Mouse (Mus musculus): ENCODE data around the gene Gm21987. TPM values are rescaled to one million over a fixed set of nuclear protein-coding genes. Genes with fewer than 3 reads are reported as not detected.

Gene Gm21987
- total RNA-seq, 2 experiments from 2014 or later = not detected

Other genes with a start within 250 kb of the Gm21987 start
- gene Nr1i2, start 52.2 kb upstream of the Gm21987 start, total RNA-seq (2021) = not detected
- 1 to 10 TPM; 1.2 to 1.5 TPM for gene Maats1, start 4.9 kb upstream of the Gm21987 start, total RNA-seq (2021)
- 100 to 1,000 TPM; 124 TPM for gene Cox17, start within 50 bp of the Gm21987 start, total RNA-seq (2021)
- gene Popdc2, start 15.2 kb downstream of the Gm21987 start, total RNA-seq (2021) = under 1 TPM; 0.47 to 0.77 TPM
- 1 to 10 TPM in 1 of 2 experiments, under 1 TPM in 1; 0.67 to 1.3 TPM for gene Pla1a, start 86.1 kb downstream of the Gm21987 start, total RNA-seq (2021)
- gene Adprh, start 105.7 kb downstream of the Gm21987 start, total RNA-seq (2021) = 10 to 100 TPM; 55.7 to 63.6 TPM
- gene Cd80, start 108.5 kb downstream of the Gm21987 start, total RNA-seq (2021) = under 1 TPM; 0.30 to 0.93 TPM
- 10 to 100 TPM; 33.8 to 34.9 TPM for gene Timmdc1, start 175.6 kb downstream of the Gm21987 start, total RNA-seq (2021)
- 10 to 100 TPM; 39.6 to 45.3 TPM for gene Poglut1, start 203.2 kb downstream of the Gm21987 start, total RNA-seq (2021)
- 10 to 100 TPM; 16.2 to 22.4 TPM for gene Tmem39a, start 211.7 kb downstream of the Gm21987 start, total RNA-seq (2021)